Mouse (Mus musculus) liver, embryonic 15.5 days (tissue): ENCODE data around the gene Echdc3. TPM values are rescaled to one million over a fixed set of nuclear protein-coding genes. Genes with fewer than 3 reads are reported as not detected.

Experiments used
- ATAC-seq: fragments of 200-750 bp; cut with Nextera tagmentation; 2 replicates; pipeline ENCODE4 v1.8.0; 2017; ENCODE audit warnings: moderate number of reproducible peaks, mild to moderate bottlenecking, moderate library complexity; ENCODE audit not compliant: insufficient read depth
- H3K27ac ChIP-seq: fragments of 300-500 bp; sonication (generic); replicated peaks from 2 replicates; pipeline ENCODE4 v1.5.1; 2015; ENCODE audit warnings: mild to moderate bottlenecking, inconsistent platforms
- H3K27me3 ChIP-seq: fragments of 300-500 bp; sonication (generic); 2 replicates; pipeline ENCODE4 v1.6.1; 2015; ENCODE audit warnings: mild to moderate bottlenecking, inconsistent platforms
- H3K36me3 ChIP-seq: fragments of 300-500 bp; sonication (generic); replicated peaks from 2 replicates; pipeline ENCODE4 v1.6.1; 2015; ENCODE audit warnings: moderate library complexity, mild to moderate bottlenecking, inconsistent platforms
- H3K4me1 ChIP-seq: fragments of 300-500 bp; sonication (generic); replicated peaks from 2 replicates; pipeline ENCODE4 v1.6.1; 2015; ENCODE audit warnings: inconsistent platforms
- H3K4me2 ChIP-seq: fragments of 300-500 bp; sonication (generic); 2 replicates; pipeline ENCODE4 v1.6.1; 2015; ENCODE audit warnings: moderate library complexity, mild to moderate bottlenecking, inconsistent platforms
- H3K4me3 ChIP-seq: fragments of 300-500 bp; sonication (generic); replicated peaks from 2 replicates; pipeline ENCODE4 v1.5.1; 2015; ENCODE audit warnings: mild to moderate bottlenecking, inconsistent platforms
- H3K9ac ChIP-seq: fragments of 300-500 bp; sonication (generic); 2 replicates; pipeline ENCODE4 v1.6.1; 2015; ENCODE audit warnings: moderate library complexity, mild to moderate bottlenecking, inconsistent platforms
- H3K9me3 ChIP-seq: fragments of 300-500 bp; sonication (generic); replicated peaks from 2 replicates; pipeline ENCODE4 v1.6.1; 2016; ENCODE audit warnings: inconsistent platforms
- WGBS: fragments of 180-500 bp; shearing (Covaris S2); methylation state at CpG from one replicate; pipeline ENCODE4 v1.1.7; 2015; ENCODE audit warnings: mixed read lengths; ENCODE audit not compliant: insufficient replicate concordance; 5-methylcytosine and 5-hydroxymethylcytosine counted together
- polyA plus RNA-seq: library from polyadenylated mRNA; unstranded; fragments of >200 nt; fragmentation: Nextera tagmentation; extraction: Ambion mirVana; gene quantifications from 2 replicates; pipeline ENCODE4 v1.2.1, GENCODE M21; 2015

Gene Echdc3
- polyA plus RNA-seq, 1 experiment from 2014 or later: 14.6 TPM

- H3K9me3 ChIP-seq: no peaks in the 10 kb centered on the region
- H3K27me3 ChIP-seq: no peaks in the 10 kb centered on the region
- 12% methylated on average over 5 of the region's 5 CpGs for WGBS
- H3K4me3 ChIP-seq: no peak overlapping the region
- H3K9ac ChIP-seq: no peak overlapping the region
- ATAC-seq: no peak
- H3K27ac ChIP-seq: no peak overlapping the region
- no peaks in the 10 kb centered on the region for H3K36me3 ChIP-seq
- H3K4me2 ChIP-seq: no peak overlapping the region
- H3K4me1 ChIP-seq: no peaks in the 10 kb centered on the region
These were observed 44.8 kb downstream of the Echdc3 start for GRCm38 (mm10) chr2:6167843-6168558.

DNA sequence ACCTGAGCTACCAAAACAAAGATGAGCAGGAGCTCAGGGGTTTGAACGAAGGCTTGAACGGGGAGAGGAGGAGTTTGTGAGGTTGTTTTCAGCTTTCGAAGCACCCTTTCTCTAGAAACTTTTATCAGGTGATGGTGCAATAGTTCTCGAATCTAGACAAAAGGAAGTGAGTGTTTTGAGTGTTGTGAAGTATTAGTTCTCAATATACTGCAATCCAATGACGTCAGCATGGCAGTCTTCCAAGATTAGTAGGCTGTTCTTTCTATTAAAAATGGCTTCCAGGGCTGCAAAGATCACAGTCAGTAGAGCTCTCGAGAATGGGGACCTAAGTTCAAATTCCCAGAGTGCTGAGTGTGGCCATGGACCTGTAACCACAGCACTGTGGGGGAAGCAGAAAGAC, 47.1 kb downstream of the Echdc3 start:
- no peaks in the 10 kb centered on the region for H3K36me3 ChIP-seq
- no peak for ATAC-seq
- H3K4me1 ChIP-seq: no peaks in the 10 kb centered on the region
- H3K27ac ChIP-seq: no peak overlapping the region
- H3K27me3 ChIP-seq: no peaks in the 10 kb centered on the region
- H3K9me3 ChIP-seq: no peaks in the 10 kb centered on the region
- H3K4me2 ChIP-seq: no peak overlapping the region
- 43% methylated on average over 6 of the region's 6 CpGs for WGBS
- no peak overlapping the region for H3K4me3 ChIP-seq
- no peak overlapping the region for H3K9ac ChIP-seq

- no peaks in the 10 kb centered on the region for H3K27me3 ChIP-seq
- H3K27ac ChIP-seq: no peak overlapping the region
- no peaks in the 10 kb centered on the region for H3K36me3 ChIP-seq
- H3K4me2 ChIP-seq: no peak overlapping the region
- 56% methylated on average over 16 of the region's 16 CpGs for WGBS
- H3K9ac ChIP-seq: no peak overlapping the region
- H3K9me3 ChIP-seq: no peaks in the 10 kb centered on the region
- H3K4me1 ChIP-seq: no peaks in the 10 kb centered on the region
- no peak for ATAC-seq
- H3K4me3 ChIP-seq: no peak overlapping the region
These were observed 48.1 kb downstream of the Echdc3 start for GRCm38 (mm10) chr2:6164606-6165290.

- Histone ChIP-seq H3K4me2 (no peak overlapping the region), H3K4me1 (no peaks in the 10 kb centered on the region), H3K4me3 (no peak overlapping the region), H3K27me3 (no peaks in the 10 kb centered on the region), H3K9me3 (no peaks in the 10 kb centered on the region), H3K36me3 (no peaks in the 10 kb centered on the region), H3K9ac (no peak overlapping the region), H3K27ac (no peak overlapping the region)
- ATAC-seq: no peak
- 23% methylated on average over 6 of the region's 6 CpGs for WGBS
These were observed 50.3 kb downstream of the Echdc3 start for GRCm38 (mm10) chr2:6162366-6163040.

GRCm38 (mm10) chr2:6159735-6160134, 53.1 kb downstream of the Echdc3 start:
- H3K9ac ChIP-seq: no peak overlapping the region
- WGBS: 16% methylated on average over 2 of the region's 2 CpGs
- no peaks in the 10 kb centered on the region for H3K36me3 ChIP-seq
- H3K9me3 ChIP-seq: no peaks in the 10 kb centered on the region
- ATAC-seq: no peak
- H3K4me1 ChIP-seq: no peaks in the 10 kb centered on the region
- H3K27me3 ChIP-seq: no peaks in the 10 kb centered on the region
- no peak overlapping the region for H3K4me3 ChIP-seq
- no peak overlapping the region for H3K4me2 ChIP-seq
- H3K27ac ChIP-seq: no peak overlapping the region

DNA sequence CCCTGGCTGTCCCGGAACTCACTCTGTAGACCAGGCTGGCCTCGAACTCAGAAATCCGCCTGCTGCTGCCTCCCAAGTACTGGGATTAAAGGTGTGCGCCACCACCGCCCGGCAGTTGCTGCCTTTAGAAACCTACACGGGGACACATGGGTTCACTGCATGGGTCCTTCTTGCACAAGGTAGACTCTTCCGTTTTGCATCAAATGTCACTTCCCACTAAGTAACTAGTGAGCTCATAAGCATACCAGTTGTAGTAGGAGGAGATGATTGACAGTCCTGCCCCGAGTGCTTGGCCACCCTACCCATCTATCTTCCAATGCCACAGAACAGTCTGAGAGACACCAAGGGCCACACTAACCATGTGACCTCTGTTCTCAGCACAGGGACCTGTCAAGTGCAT, 53.6 kb downstream of the Echdc3 start:
- H3K9ac ChIP-seq: no peak overlapping the region
- no peak for ATAC-seq
- H3K4me1 ChIP-seq: no peaks in the 10 kb centered on the region
- no peak overlapping the region for H3K27ac ChIP-seq
- no peaks in the 10 kb centered on the region for H3K9me3 ChIP-seq
- H3K36me3 ChIP-seq: no peaks in the 10 kb centered on the region
- no peaks in the 10 kb centered on the region for H3K27me3 ChIP-seq
- no peak overlapping the region for H3K4me3 ChIP-seq
- WGBS: 55% methylated on average over 9 of the region's 9 CpGs
- no peak overlapping the region for H3K4me2 ChIP-seq

DNA sequence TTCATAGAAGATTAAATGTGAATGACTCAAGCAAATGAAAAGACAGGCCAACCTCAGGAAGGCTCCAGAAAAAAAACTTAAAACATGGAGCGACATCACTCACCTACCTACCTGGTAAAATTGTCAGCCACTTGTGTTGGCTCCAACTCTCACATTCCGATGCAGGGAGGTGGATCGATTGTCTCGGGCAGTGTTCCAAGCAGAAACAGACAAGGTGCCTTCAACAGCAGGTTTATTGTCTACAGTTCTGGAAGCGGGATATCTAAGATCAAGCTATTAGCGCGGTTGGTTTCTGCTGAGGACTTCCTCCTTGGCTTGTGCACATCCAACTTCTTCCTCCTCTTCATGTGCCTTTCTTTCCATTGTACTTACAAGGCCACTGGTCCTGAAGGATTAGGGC, 55.2 kb downstream of the Echdc3 start:
- ATAC-seq: no peak
- Histone ChIP-seq H3K4me2 (no peak overlapping the region), H3K27ac (no peak overlapping the region), H3K9me3 (no peaks in the 10 kb centered on the region), H3K9ac (no peak overlapping the region), H3K27me3 (no peaks in the 10 kb centered on the region), H3K4me1 (no peaks in the 10 kb centered on the region), H3K4me3 (no peak overlapping the region), H3K36me3 (no peaks in the 10 kb centered on the region)
- WGBS: 61% methylated on average over 7 of the region's 7 CpGs

GRCm38 (mm10) chr2:6157208-6157607, 55.6 kb downstream of the Echdc3 start:
- Histone ChIP-seq H3K27me3 (no peaks in the 10 kb centered on the region), H3K36me3 (no peaks in the 10 kb centered on the region), H3K4me3 (no peak overlapping the region), H3K4me1 (no peaks in the 10 kb centered on the region), H3K27ac (no peak overlapping the region), H3K9me3 (no peaks in the 10 kb centered on the region), H3K9ac (no peak overlapping the region), H3K4me2 (no peak overlapping the region)
- no peak for ATAC-seq
- 62% methylated on average over 4 of the region's 4 CpGs for WGBS

GRCm38 (mm10) chr2:6149801-6150200, 63.0 kb downstream of the Echdc3 start:
- Histone ChIP-seq H3K4me2 (no peak overlapping the region), H3K9ac (no peak overlapping the region), H3K36me3 (no peaks in the 10 kb centered on the region), H3K27ac (no peak overlapping the region), H3K27me3 (no peaks in the 10 kb centered on the region), H3K4me3 (no peak overlapping the region), H3K9me3 (no peaks in the 10 kb centered on the region), H3K4me1 (no peaks in the 10 kb centered on the region)
- no peak for ATAC-seq
- 76% methylated on average over 5 of the region's 5 CpGs for WGBS

GRCm38 (mm10) chr2:6146901-6147300, 65.9 kb downstream of the Echdc3 start:
- H3K27me3 ChIP-seq: no peaks in the 10 kb centered on the region
- no peak overlapping the region for H3K4me3 ChIP-seq
- H3K9ac ChIP-seq: no peak overlapping the region
- no peak overlapping the region for H3K27ac ChIP-seq
- WGBS: 69% methylated on average over 7 of the region's 7 CpGs
- no peak overlapping the region for H3K4me2 ChIP-seq
- H3K4me1 ChIP-seq: no peaks in the 10 kb centered on the region
- no peaks in the 10 kb centered on the region for H3K9me3 ChIP-seq
- H3K36me3 ChIP-seq: no peaks in the 10 kb centered on the region
- no peak for ATAC-seq

DNA sequence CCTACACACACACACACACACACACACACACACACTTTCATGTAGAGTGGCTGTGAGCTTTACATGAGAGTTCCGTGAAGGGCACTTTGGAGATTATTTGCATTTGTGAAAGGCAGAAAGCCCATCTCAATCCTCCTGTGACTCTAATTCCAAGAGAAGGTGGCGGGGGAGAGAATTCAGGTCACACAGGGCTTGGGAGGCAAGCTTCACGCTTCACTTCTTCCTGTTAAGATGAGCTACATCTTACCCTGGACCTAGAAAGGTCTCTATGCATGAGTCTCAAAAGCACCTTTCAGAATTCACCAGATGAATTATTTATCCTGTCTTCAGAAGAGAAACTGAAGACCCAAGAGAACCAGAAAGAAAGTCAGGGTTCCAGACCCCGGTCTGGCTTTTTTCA, 66.6 kb downstream of the Echdc3 start:
- WGBS: 69% methylated on average over 4 of the region's 4 CpGs
- Histone ChIP-seq H3K9me3 (no peaks in the 10 kb centered on the region), H3K4me1 (no peaks in the 10 kb centered on the region), H3K4me2 (no peak overlapping the region), H3K27ac (no peak overlapping the region), H3K27me3 (no peaks in the 10 kb centered on the region), H3K9ac (no peak overlapping the region), H3K4me3 (no peak overlapping the region), H3K36me3 (no peaks in the 10 kb centered on the region)
- ATAC-seq: no peak
